Mouse (Mus musculus) hindbrain, embryonic 10.5 days (tissue): ENCODE results near the gene Myh9. TPM values are rescaled to one million over a fixed set of nuclear protein-coding genes. Genes with fewer than 3 reads are reported as not detected.
A peak's percentile ranks its signal among the peaks of the same experiment; 100 is the strongest.

Source experiments
- DNase-seq: peaks from one replicate; pipeline ENCODE4 v3.0.0-alpha.2; 2017; ENCODE audit warnings: low spot score
- H3K27ac ChIP-seq: fragments of 300-500 bp; sonication (generic); 2 replicates; pipeline ENCODE4 v1.5.1; 2016; ENCODE audit warnings: mild to moderate bottlenecking, moderate library complexity
- H3K27me3 ChIP-seq: fragments of 300-500 bp; sonication (generic); 2 replicates; pipeline ENCODE4 v1.6.1; 2016; ENCODE audit warnings: mild to moderate bottlenecking; ENCODE audit not compliant: poor library complexity, insufficient read depth, severe bottlenecking
- H3K36me3 ChIP-seq: fragments of 300-500 bp; sonication (generic); 2 replicates; pipeline ENCODE4 v1.6.1; 2016; ENCODE audit warnings: mild to moderate bottlenecking, moderate library complexity
- H3K4me1 ChIP-seq: fragments of 300-500 bp; sonication (generic); replicated peaks from 2 replicates; pipeline ENCODE4 v1.6.1; 2016; ENCODE audit warnings: mild to moderate bottlenecking
- H3K4me3 ChIP-seq: fragments of 300-500 bp; sonication (generic); 2 replicates; pipeline ENCODE4 v1.5.1; 2016; ENCODE audit warnings: mild to moderate bottlenecking, moderate library complexity
- H3K9me3 ChIP-seq: fragments of 300-500 bp; sonication (generic); 2 replicates; pipeline ENCODE4 v1.6.1; 2016; ENCODE audit warnings: mild to moderate bottlenecking, moderate library complexity
- WGBS: fragments of 180-500 bp; shearing (Covaris S2); methylation state at CpG from one replicate; pipeline ENCODE4 v1.1.7; 2016; 5-methylcytosine and 5-hydroxymethylcytosine counted together
- polyA plus RNA-seq: library from polyadenylated mRNA; unstranded; fragments of >200 nt; fragmentation: Nextera tagmentation; extraction: Ambion mirVana; gene quantifications from 2 replicates; pipeline ENCODE4 v1.2.1, GENCODE M21; 2016

Gene Myh9
- polyA plus RNA-seq, 1 experiment from 2014 or later = 32.7 TPM

DNA sequence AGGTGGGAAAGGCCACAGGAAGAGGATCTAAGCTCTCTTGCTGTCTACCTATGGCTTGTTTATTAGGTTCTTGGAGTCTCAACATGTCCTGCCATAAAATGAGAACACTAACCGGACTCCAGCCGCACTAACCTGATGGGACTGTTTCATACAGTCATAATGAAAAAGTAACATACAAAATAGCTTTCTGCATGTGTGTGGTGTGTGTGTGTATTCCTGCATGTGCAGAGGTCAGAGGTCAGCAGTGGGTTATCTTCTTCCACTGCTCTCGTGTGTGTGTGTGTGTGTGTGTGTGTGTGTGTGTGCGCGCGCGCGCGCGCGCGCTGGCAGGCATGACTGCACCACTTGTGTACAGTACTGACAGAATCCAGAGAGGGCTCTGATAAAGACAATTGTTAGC is 13.7 kb downstream of the Myh9 start:
- Histone ChIP-seq H3K27ac (peak overlapping the region; percentile 81), H3K9me3 (no peaks in the 10 kb centered on the region), H3K4me3 (peak overlapping the region; percentile 14; the same call in 1 of the 2 replicates), H3K36me3 (peaks cover 30% of the 10 kb centered on the region), H3K4me1 (peaks cover 51% of the 10 kb centered on the region), H3K27me3 (no peaks in the 10 kb centered on the region)
- no peak for DNase-seq
- WGBS = 91% methylated on average over 12 of the region's 12 CpGs

DNA sequence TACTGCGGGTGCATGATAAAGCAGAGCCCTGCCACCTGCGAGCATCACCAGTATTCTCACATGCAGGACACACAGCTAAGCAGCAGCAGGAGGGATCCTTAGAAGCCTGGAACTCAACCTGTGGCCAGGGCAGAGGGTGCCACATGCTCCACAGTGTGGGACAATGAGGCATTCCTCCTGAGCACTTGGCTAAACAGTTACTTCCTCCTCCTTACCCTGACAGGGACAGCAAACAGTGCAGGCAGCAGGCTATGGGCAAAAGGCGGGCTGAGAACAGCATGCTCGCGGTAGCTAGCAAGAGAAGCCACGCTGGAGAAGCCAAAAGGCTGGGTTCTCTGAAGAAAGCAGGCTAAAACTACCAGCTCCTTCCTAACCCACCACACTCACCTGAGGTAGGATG is 14.2 kb downstream of the Myh9 start:
- Histone ChIP-seq H3K4me3 (peak overlapping the region; percentile 14), H3K4me1 (peaks cover 55% of the 10 kb centered on the region), H3K9me3 (no peaks in the 10 kb centered on the region), H3K27ac (peak overlapping the region; percentile 81), H3K36me3 (peaks cover 30% of the 10 kb centered on the region), H3K27me3 (no peaks in the 10 kb centered on the region)
- WGBS = 12% methylated on average over 6 of the region's 6 CpGs
- peak; percentile 28 for DNase-seq

DNA sequence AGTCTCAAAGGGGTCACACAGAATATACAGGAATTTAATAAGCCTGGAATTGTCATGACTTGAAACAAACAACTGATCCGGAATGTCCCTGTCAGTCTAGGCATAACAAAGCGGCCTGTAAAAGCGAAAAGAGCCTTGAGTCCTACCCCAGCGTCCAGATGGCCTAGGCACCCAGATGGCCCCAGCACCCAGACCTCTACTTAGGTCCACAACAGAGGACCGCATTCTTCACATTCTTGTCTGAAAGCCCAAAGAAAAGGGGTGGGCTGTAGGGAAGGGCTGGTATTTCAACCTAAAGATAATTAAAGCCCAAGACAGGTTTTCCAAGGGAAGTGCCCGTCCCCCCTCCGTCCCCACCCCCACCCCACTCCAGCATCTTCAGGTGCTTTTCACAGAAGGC is 14.6 kb downstream of the Myh9 start:
- Histone ChIP-seq H3K27me3 (no peaks in the 10 kb centered on the region), H3K36me3 (peaks cover 26% of the 10 kb centered on the region), H3K9me3 (no peaks in the 10 kb centered on the region), H3K27ac (peak overlapping the region; percentile 81), H3K4me1 (peaks cover 56% of the 10 kb centered on the region), H3K4me3 (peak overlapping the region; percentile 14)
- WGBS = 6% methylated on average over 7 of the region's 7 CpGs
- peak; percentile 44 for DNase-seq

DNA sequence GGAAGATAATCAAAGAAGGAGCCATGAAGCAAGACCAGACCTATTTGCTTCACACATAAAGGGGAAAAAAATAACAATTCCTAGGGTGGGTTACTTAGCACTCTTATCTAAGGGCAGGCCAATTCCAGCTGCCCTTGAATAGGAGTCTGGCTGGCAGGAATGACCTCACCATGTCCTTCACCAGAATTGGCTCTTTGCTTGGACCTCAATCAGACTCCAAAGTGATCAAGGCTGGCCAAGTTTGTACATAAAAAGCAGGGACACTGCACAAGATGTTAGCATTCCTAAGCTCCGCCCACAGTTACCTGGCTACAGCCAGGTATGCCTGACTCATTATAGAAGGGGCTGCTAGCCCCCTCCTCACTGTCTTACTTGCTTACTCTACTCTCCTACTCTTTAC is 16.6 kb downstream of the Myh9 start:
- peaks cover 70% of the 10 kb centered on the region for H3K4me1 ChIP-seq
- no peaks in the 10 kb centered on the region for H3K27me3 ChIP-seq
- H3K36me3 ChIP-seq = peaks cover 6% of the 10 kb centered on the region; the same call in 1 of the 2 replicates
- DNase-seq = no peak
- H3K4me3 ChIP-seq = no peak overlapping the region
- H3K27ac ChIP-seq = no peak overlapping the region
- no peaks in the 10 kb centered on the region for H3K9me3 ChIP-seq
- WGBS = 91% methylated on average over 1 of the region's 1 CpGs

DNA sequence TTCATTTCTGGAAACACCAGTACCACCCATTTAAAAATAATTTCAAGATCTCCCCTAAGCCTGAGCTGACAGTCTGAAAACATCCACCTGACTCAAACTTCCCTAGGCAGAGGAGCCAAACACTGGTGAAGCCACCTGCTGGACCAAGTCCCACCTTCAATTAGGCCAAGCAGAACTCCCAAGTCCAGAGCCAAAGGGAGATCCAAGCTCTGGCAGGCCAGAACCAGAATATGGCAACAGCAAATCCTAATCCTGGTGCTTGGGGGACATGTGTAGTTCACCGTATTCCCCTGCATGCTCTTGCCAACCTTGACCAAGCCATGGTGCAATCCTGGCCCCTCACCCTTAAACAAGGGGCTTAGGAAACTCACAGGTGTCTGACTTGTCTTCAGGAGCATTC is 17.7 kb downstream of the Myh9 start:
- no peaks in the 10 kb centered on the region for H3K27me3 ChIP-seq
- WGBS = 89% methylated on average over 1 of the region's 1 CpGs
- H3K4me1 ChIP-seq = peaks cover 72% of the 10 kb centered on the region
- no peak for DNase-seq
- no peak overlapping the region for H3K4me3 ChIP-seq
- H3K27ac ChIP-seq = no peak overlapping the region
- H3K36me3 ChIP-seq = no peaks in the 10 kb centered on the region; the same call in 1 of the 2 replicates
- no peaks in the 10 kb centered on the region for H3K9me3 ChIP-seq

DNA sequence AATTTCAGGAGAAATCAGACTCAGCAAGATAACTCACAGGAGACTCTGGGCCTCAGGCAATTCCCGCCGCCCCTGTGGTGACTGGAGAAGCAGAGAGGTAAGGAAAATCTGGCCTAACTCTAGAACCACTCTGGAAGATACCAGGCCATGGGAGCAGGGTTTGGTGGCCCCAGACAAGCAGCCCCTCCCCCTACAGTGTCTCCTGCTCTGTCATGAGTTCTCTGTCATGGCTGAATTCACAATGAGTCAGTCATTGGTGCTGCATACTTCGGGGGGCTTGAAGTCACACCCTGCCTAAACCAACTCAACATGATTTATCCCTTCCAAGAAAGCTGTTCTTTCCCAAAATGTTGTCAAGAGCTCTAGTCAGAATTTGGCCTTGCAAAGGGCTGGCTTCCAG is 18.3 kb downstream of the Myh9 start:
- no peak overlapping the region for H3K4me3 ChIP-seq
- 71% methylated on average over 3 of the region's 3 CpGs for WGBS
- H3K27ac ChIP-seq = 0 out of 2 replicates have a peak overlapping the region, but pooled peaks have one; percentile 23
- DNase-seq = no peak
- no peaks in the 10 kb centered on the region for H3K36me3 ChIP-seq
- no peaks in the 10 kb centered on the region for H3K9me3 ChIP-seq
- no peaks in the 10 kb centered on the region for H3K27me3 ChIP-seq
- peaks cover 77% of the 10 kb centered on the region for H3K4me1 ChIP-seq

DNA sequence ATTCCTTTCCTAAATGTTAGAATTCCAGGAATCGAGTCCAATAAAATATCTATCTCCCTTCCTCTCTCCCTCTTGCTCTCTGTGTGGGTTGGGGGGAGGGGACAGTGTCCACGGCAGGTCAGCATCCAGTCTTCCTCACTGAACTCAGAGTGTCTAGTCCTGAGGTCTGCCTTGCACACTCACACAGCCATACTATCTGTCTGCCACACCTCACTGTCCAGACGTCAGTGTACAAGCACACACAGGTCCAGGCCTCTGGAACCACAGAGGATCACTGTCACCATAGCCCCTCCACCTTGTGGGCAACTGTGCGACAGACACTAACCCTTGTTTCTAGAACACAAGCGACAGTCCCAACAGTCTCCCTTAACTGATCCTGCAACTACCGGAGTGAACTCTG is 18.8 kb downstream of the Myh9 start:
- peaks cover 79% of the 10 kb centered on the region for H3K4me1 ChIP-seq
- WGBS = 75% methylated on average over 6 of the region's 6 CpGs
- DNase-seq = no peak
- 0 out of 2 replicates have a peak overlapping the region, but pooled peaks have one; percentile 23 for H3K27ac ChIP-seq
- no peaks in the 10 kb centered on the region for H3K9me3 ChIP-seq
- no peak overlapping the region for H3K4me3 ChIP-seq
- H3K27me3 ChIP-seq = no peaks in the 10 kb centered on the region
- H3K36me3 ChIP-seq = no peaks in the 10 kb centered on the region

DNA sequence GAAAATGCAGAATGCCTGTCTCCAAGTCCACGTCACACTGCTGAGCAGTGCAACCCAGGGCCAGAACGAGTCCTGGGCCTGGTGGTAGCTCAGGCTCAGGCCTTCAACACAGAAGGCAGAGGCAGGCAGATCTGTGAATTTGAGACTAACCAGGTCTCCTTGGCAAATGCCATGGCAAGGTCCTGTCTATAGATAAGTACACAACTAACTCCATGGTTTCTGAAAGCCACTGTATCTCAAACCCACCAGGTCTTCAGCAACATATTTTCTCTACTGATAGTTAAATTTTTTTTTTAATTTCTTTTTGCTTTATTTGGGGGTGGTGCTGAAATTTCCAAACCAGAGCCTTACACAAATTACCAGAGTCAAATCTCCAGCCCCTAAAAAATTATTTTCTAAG is 19.3 kb downstream of the Myh9 start:
- Histone ChIP-seq H3K4me1 (peaks cover 79% of the 10 kb centered on the region), H3K9me3 (no peaks in the 10 kb centered on the region), H3K4me3 (no peak overlapping the region), H3K27me3 (no peaks in the 10 kb centered on the region), H3K27ac (no peak overlapping the region), H3K36me3 (no peaks in the 10 kb centered on the region)
- 78% methylated on average over 2 of the region's 2 CpGs for WGBS
- DNase-seq = no peak

DNA sequence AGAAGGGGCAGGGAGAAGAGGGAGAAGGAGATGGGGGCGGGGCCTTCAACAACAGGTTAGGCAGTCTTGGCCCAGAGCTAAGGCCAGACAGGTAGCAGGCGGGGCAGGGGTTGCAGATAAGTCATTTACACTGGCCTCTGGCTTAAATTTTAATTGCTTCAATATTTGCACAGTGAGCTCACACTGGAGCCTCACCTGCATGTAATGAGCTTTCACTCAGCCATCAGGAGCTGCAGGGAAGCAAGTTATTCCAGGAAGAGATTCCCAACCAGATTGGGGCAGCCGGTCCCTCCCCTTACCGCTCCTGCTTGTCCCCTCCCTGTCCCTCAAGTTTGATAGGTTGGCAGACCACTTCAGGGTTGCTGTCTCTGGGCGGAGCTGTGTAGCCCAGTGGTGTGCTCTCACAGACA is 19.9 kb downstream of the Myh9 start:
- Histone ChIP-seq H3K36me3 (no peaks in the 10 kb centered on the region), H3K4me1 (peaks cover 79% of the 10 kb centered on the region), H3K27me3 (no peaks in the 10 kb centered on the region), H3K9me3 (no peaks in the 10 kb centered on the region), H3K4me3 (no peak overlapping the region), H3K27ac (peak overlapping the region; percentile 67; the same call in 1 of the 2 replicates)
- DNase-seq = no peak
- WGBS = 60% methylated on average over 5 of the region's 5 CpGs

DNA sequence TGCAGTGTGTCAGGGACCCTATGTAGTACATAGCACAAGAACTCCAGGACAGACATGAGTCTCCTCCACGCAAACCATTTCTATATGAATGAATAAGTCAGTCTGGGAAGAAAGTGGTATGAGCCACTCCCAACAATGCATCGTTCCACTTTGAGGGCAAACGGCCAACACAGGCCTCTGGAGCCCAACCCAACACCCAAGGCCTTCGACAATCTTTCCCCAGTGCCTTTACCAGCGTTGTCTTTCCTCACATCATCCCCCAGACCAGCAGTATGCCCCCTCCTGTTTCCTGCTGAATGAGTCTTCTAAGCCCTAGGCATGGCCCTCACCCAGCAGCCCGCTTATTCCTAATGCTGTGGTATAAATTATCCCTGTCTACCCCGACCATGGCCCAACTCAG is 20.6 kb downstream of the Myh9 start:
- no peak for DNase-seq
- Histone ChIP-seq H3K9me3 (no peaks in the 10 kb centered on the region), H3K36me3 (no peaks in the 10 kb centered on the region), H3K4me3 (no peak overlapping the region), H3K4me1 (peaks cover 80% of the 10 kb centered on the region), H3K27ac (peak overlapping the region; percentile 67; the same call in 1 of the 2 replicates), H3K27me3 (no peaks in the 10 kb centered on the region)
- 73% methylated on average over 7 of the region's 7 CpGs for WGBS

DNA sequence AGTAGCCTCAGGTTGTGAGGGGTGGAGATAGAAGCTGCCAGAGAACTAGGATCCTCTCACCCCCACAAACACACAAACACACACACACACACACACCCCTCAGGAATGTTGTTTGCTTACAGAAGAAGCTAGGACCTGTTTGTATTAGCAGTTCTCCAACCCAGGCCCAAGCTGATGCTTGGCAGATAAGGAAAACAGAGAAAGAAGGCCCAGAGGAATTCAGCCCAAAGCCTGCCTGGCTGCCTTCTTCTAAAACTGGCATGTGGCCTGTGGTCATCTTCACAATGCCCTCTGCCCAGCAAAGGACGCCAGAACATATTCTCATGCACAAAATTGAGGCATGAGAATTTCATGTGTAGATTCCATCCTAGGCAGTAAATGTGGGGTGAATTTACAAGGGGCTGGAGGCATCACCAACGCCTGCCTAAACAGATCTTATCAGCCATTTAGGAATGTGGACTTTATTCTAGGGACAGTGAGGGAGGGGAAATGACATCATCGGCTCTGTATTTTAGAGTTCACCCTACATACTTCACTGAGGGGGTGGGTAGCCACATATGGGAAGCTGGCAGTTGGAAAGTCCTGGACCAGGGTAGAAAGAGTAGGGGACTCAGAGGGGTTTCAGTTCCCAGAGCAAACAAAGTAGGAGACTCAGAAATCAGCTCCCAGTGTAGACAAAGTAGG is 21.4 kb downstream of the Myh9 start:
- Histone ChIP-seq H3K4me1 (peaks cover 83% of the 10 kb centered on the region), H3K27me3 (no peaks in the 10 kb centered on the region), H3K4me3 (no peak overlapping the region), H3K27ac (peak overlapping the region; percentile 31), H3K9me3 (no peaks in the 10 kb centered on the region), H3K36me3 (no peaks in the 10 kb centered on the region)
- DNase-seq = no peak
- WGBS = 69% methylated on average over 3 of the region's 3 CpGs

DNA sequence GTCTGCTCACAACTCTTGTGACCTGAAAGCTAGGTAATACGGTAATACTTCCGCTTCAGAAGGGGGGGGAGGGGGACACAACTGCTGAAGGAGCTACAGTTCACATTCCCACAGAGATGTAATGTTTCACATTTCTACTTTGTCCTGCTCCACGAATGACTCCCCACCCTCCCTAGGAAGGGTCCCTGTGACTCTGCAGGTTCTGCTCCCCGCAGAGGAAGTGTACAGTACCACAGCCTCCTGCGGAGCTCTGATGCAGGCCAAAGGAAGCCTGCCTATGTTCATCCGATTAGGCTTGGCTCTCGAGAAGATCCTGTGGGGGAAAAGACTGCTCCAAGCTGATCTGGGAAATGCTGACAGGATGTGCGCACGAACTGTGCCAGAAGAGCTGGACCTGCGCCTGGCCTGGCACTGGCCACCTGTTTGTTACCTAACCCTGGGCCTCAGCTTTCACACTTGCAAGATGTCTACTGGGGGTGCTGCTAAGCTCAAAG is 22.0 kb downstream of the Myh9 start:
- Histone ChIP-seq H3K36me3 (no peaks in the 10 kb centered on the region), H3K4me1 (peaks cover 85% of the 10 kb centered on the region), H3K27me3 (no peaks in the 10 kb centered on the region), H3K27ac (peak overlapping the region; percentile 31), H3K4me3 (no peak overlapping the region), H3K9me3 (no peaks in the 10 kb centered on the region)
- no peak for DNase-seq
- 75% methylated on average over 10 of the region's 10 CpGs for WGBS

DNA sequence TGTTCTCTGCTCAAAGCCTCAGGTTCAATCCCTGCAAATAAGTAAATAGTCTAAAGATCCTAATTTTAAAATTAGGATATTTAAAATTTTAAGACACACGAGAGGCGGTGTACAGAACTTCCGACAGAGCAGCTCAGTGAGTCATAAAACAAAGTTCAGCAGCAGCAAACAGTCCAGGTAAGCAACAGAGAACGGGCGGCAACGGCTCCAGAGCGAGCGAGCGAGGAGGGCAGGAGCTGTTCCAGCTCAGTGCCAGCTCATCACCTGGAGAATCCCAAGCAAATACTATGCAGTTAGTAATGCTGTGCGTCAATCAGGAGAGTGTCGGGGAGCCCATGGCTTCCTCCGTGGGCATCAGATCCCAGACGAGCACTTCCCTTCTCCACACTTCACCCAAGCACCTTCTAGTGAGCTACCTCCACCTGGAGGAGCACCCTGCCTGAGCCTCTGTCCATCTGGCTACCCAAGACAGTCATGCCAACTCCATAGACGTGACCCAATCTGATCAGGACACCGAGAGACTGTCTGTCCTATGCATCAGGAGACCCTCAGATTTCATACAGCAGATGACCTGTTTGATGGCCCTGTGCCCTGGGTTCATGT is 23.3 kb downstream of the Myh9 start:
- Histone ChIP-seq H3K27me3 (no peaks in the 10 kb centered on the region), H3K9me3 (no peaks in the 10 kb centered on the region), H3K27ac (no peak overlapping the region), H3K4me3 (no peak overlapping the region), H3K36me3 (no peaks in the 10 kb centered on the region), H3K4me1 (peaks cover 89% of the 10 kb centered on the region)
- DNase-seq = no peak
- WGBS = 85% methylated on average over 15 of the region's 15 CpGs
